In the genomic region with DNA sequence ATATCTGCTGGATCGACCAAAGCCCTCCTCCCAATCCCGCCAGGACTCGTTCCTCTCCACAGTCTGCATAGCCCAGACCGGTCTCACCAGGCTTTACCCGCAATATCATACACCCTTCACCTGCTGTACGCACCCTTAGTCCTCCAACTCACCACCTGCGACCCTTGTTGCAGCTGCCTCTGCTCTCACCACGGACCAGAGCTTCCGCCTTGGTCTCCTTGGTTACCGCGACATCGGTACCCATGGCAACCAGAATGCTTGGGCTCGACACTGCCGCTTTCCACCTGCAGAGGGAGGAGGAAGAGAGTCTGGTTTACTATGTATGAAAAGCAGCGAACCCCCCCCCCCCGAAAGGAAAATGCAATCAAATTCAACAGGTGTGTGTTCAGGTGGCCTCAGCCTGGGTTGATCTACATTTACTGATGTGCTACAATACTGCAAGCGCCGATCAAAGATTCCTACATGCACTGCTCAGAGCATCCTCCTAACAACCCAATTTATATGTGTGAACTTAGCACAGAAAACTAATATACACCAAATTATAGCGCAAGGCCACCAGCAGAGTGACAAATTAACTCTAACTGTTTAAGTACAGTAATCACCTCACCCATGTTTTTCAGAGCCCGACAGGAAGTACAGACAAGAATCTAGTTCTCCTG, we compare ENCODE assay signal across 7 mouse cellular contexts. TPM values are rescaled to one million over a fixed set of nuclear protein-coding genes. Genes with fewer than 3 reads are reported as not detected.
DNase-seq lines count a peak whose midpoint lies in the region; ATAC-seq and TF ChIP-seq lines count a peak whose summit lies in the region.

A gene (minus strand): TSS at position 197 of the 659 bp plus-strand sequence.

- TF ChIP-seq EP300 in liver, embryonic 14.5 days (IDR thresholded peaks at IDR 0.05; ENCODE audit: low read depth) = no peak

- no peak within 1 kb of the TSS for H3K4me2 ChIP-seq in liver, embryonic 14.5 days (ENCODE audit: low read depth)
- H3K4me2 ChIP-seq in neural tube, embryonic 12.5 days (replicated peaks) = peak within 1 kb of the TSS; percentile 67

- no peak within 1 kb of the TSS for H3K27ac ChIP-seq in ES-E14 (ENCODE audit: insufficient read depth, low read depth, low read length, poor library complexity, severe bottlenecking)
- H3K27ac ChIP-seq in liver, embryonic 14.5 days = no peak within 1 kb of the TSS
- no peak within 1 kb of the TSS for H3K27ac ChIP-seq in neural tube, embryonic 12.5 days
- no peak within 1 kb of the TSS for H3K27ac ChIP-seq in testis, adult 2 months (ENCODE audit: control insufficient read depth, insufficient read depth, low read depth, low read length)

- H3K4me1 ChIP-seq in ES-E14 (ENCODE audit: control insufficient read depth in 2 of 2, insufficient read depth in 2 of 2, low read length in 2 of 2, poor library complexity in 1 of 2) = no peaks in the 10 kb centered on the region
- no peaks in the 10 kb centered on the region for H3K4me1 ChIP-seq in liver, embryonic 14.5 days (replicated peaks; ENCODE audit: control insufficient read depth in 2 of 2, insufficient read depth in 2 of 2, low read length in 1 of 2)
- no peaks in the 10 kb centered on the region for H3K4me1 ChIP-seq in neural tube, embryonic 12.5 days
- no peaks in the 10 kb centered on the region for H3K4me1 ChIP-seq in testis, adult 2 months (ENCODE audit: control insufficient read depth, insufficient read depth, low read length)

- ATAC-seq in liver, embryonic 14.5 days (ENCODE audit: insufficient read depth) = no peak
- peak; percentile 99 for ATAC-seq in neural tube, embryonic 12.5 days (ENCODE audit: low FRiP score, low read depth)

- TF ChIP-seq CTCF in liver, embryonic 14.5 days (IDR thresholded peaks at IDR 0.05; ENCODE audit: low read depth) = peak; percentile 34; the same call in 1 of the 2 replicates
- TF ChIP-seq CTCF in testis, adult 2 months (IDR thresholded peaks at IDR 0.05; ENCODE audit: control insufficient read depth, insufficient read depth, insufficient replicate concordance, low read depth, low read length) = peak; percentile 4; the same call in 1 of the 2 replicates

- no peaks in the 10 kb centered on the region for H3K9me3 ChIP-seq in ES-E14 (ENCODE audit: control insufficient read depth, insufficient read depth, low read depth, low read length)
- H3K9me3 ChIP-seq in liver, embryonic 14.5 days (ENCODE audit: control insufficient read depth, low read length) = no peaks in the 10 kb centered on the region
- H3K9me3 ChIP-seq in neural tube, embryonic 12.5 days = no peaks in the 10 kb centered on the region

- DNase-seq in ES-E14 (ENCODE audit: low read depth, low spot score) = peak; percentile 68
- peak; percentile 75 to 84 for DNase-seq in cerebellum, postnatal 14 days
- peak; percentile 64 to 79 for DNase-seq in frontal cortex, postnatal 36 days (ENCODE audit: low spot score in 2 of 2)
- DNase-seq in kidney, postnatal 4 days = peak; percentile 69 to 75
- no peak for DNase-seq in liver, embryonic 14.5 days (ENCODE audit: low read depth in 3 of 3, low spot score in 3 of 3)

- 17% methylated on average over 20 of the region's 20 CpGs for WGBS in liver, embryonic 14.5 days (ENCODE audit: insufficient replicate concordance)
- WGBS in neural tube, embryonic 12.5 days = 15% methylated on average over 20 of the region's 20 CpGs

- H3K27me3 ChIP-seq in liver, embryonic 14.5 days (ENCODE audit: control insufficient read depth, insufficient read depth, low read length) = no peaks in the 10 kb centered on the region
- H3K27me3 ChIP-seq in neural tube, embryonic 12.5 days (replicated peaks) = no peaks in the 10 kb centered on the region
- H3K27me3 ChIP-seq in testis, adult 2 months (ENCODE audit: control insufficient read depth, insufficient read depth, low read length) = no peaks in the 10 kb centered on the region

- peak; percentile 90; the same call in 1 of the 2 replicates for TF ChIP-seq POLR2A in testis, adult 2 months (IDR thresholded peaks at IDR 0.05; ENCODE audit: control insufficient read depth, low read depth, low read length)

- H3K9ac ChIP-seq in ES-E14 (ENCODE audit: insufficient read depth, low read depth, low read length, poor library complexity, severe bottlenecking) = no peak within 1 kb of the TSS
- H3K9ac ChIP-seq in liver, embryonic 14.5 days (replicated peaks) = no peak within 1 kb of the TSS
- no peak within 1 kb of the TSS for H3K9ac ChIP-seq in neural tube, embryonic 12.5 days

- no peaks in the 10 kb centered on the region for H3K36me3 ChIP-seq in ES-E14 (ENCODE audit: control insufficient read depth, insufficient read depth, low read length, poor library complexity, severe bottlenecking)
- H3K36me3 ChIP-seq in liver, embryonic 14.5 days (replicated peaks; ENCODE audit: control insufficient read depth, insufficient read depth, low read depth) = no peaks in the 10 kb centered on the region
- no peaks in the 10 kb centered on the region for H3K36me3 ChIP-seq in neural tube, embryonic 12.5 days
- no peaks in the 10 kb centered on the region for H3K36me3 ChIP-seq in testis, adult 2 months (ENCODE audit: control insufficient read depth, insufficient read depth, low read length)

- in situ Hi-C loops in ES-E14 (cut with MboI; ENCODE audit: low sequenced_read_pairs in 2 of 2, unreplicated experiment in 2 of 2) = no loop called here

- peak within 1 kb of the TSS in 1 of 2 experiments; percentile 32; a peak in 1 of 4 replicates for H3K4me3 ChIP-seq in ES-E14 (ENCODE audit: insufficient read depth in 1 of 2, low read depth in 1 of 2, low read length in 2 of 2, poor library complexity in 1 of 2, severe bottlenecking in 1 of 2)
- H3K4me3 ChIP-seq in liver, embryonic 14.5 days (ENCODE audit: insufficient read depth in 1 of 2, low read depth in 2 of 2, low read length in 2 of 2) = no peak within 1 kb of the TSS; a peak in 1 of 4 replicates
- peak within 1 kb of the TSS; percentile 32 for H3K4me3 ChIP-seq in neural tube, embryonic 12.5 days
- peak within 1 kb of the TSS; percentile 84 for H3K4me3 ChIP-seq in testis, adult 2 months (ENCODE audit: control insufficient read depth, low read depth, low read length)

TF ChIP-seq in ES-E14, 5 proteins besides CTCF, POLR2A, EP300 and RAD21:
- TF ChIP-seq ZC3H11A (IDR thresholded peaks at IDR 0.05; ENCODE audit: borderline replicate concordance, low read depth, low read length) (no peak), MAFK (IDR thresholded peaks at IDR 0.05; ENCODE audit: insufficient read depth, low read depth, low read length) (no peak), CHD2 (IDR thresholded peaks at IDR 0.05; ENCODE audit: low read depth, low read length) (no peak), HCFC1 (IDR thresholded peaks at IDR 0.05; ENCODE audit: borderline replicate concordance, insufficient read depth, low read length) (no peak), ZNF384 (IDR thresholded peaks at IDR 0.05; ENCODE audit: low read depth, low read length) (no peak)

RNA-seq across cellular contexts. Expression of the gene that starts here (rescaled TPM):
- total RNA-seq in ES-E14 (2012; rRNA removed) = 2.4 and 3.5 TPM in 2 replicates
- polyA plus RNA-seq in liver, embryonic 14.5 days (2012; rRNA removed) = not detected in 2 replicates
- not detected in 2 replicates for polyA plus RNA-seq in liver, embryonic 14.5 days (2014; fragmentation: Nextera tagmentation; extraction: Ambion mirVana)
- not detected in 2 replicates for polyA plus RNA-seq in neural tube, embryonic 12.5 days (2016; fragmentation: Nextera tagmentation; extraction: Ambion mirVana)
- 63.1 and 77.6 TPM in 2 replicates for polyA plus RNA-seq in testis, adult 2 months (2012; rRNA removed)

Comparison
In these comparisons a context has a peak if more than half of its experiments do, and no peak if none do; other contexts are left out.
1. RNA of the gene that starts here (polyA plus RNA-seq): 63.1 to 77.6 TPM in testis, adult 2 months; not detected in neural tube, embryonic 12.5 days and not detected in liver, embryonic 14.5 days; every median in the first group is over 10 times any median in the second.
2. Peak in ATAC-seq, H3K4me3 ChIP-seq and H3K4me2 ChIP-seq in neural tube, embryonic 12.5 days; RNA of the gene not detected or under 1 TPM.
3. DNase-seq: peak in ES-E14 (single experiment), cerebellum, postnatal 14 days (2 of 2), frontal cortex, postnatal 36 days (2 of 2) and kidney, postnatal 4 days (2 of 2); none in liver, embryonic 14.5 days (0 of 3).